In the genomic region with DNA sequence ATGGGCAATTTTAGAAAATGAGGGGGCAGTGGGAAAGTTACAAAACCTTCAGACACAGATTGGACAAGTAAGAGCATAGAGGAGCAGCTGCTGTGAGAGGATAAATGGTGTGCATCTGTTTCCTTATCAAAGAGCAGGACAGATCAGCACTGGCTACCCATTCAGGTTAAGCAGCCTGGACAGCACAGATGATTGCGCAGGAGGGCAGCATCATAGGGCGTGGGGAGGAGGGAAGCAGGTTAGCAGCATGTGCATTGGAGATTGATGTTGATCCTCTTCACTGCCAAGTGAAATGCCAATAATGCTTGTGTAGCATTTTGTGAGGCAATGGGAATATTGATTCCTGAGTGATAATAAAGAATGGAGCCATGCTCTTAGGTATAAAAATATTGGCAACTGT, we compare ENCODE assay signal across 29 mouse cellular contexts.
DNase-seq lines count a peak whose midpoint lies in the region; ATAC-seq lines count a peak whose summit lies in the region.
"Had no signal": no experiment of that assay in that cellular context is flagged by ENCODE, and none has a peak within 500 bp of the region (broad histone marks: within the 10 kb centered on the region; RNA-seq: fewer than 3 reads in every experiment).

No protein-coding gene starts in this region.

- no peaks in the 10 kb centered on the region for H3K27me3 ChIP-seq in forebrain, embryonic 12.5 days
- H3K27me3 ChIP-seq in forebrain, embryonic 10.5 days (ENCODE audit: poor library complexity, severe bottlenecking), result no peaks in the 10 kb centered on the region
- H3K27me3 ChIP-seq in megakaryocyte, embryonic 14.5 days (replicated peaks), result no peaks in the 10 kb centered on the region
- no peaks in the 10 kb centered on the region for H3K27me3 ChIP-seq in neural tube, embryonic 13.5 days
- no peaks in the 10 kb centered on the region for H3K27me3 ChIP-seq in neural tube, embryonic 15.5 days (replicated peaks)
- H3K27me3 ChIP-seq: embryonic facial prominence, embryonic 12.5 days; heart, embryonic 15.5 days; liver, embryonic 13.5 days; stomach, embryonic 15.5 days had no signal

- H3K27ac ChIP-seq in forebrain, embryonic 12.5 days, result no peak overlapping the region
- H3K27ac ChIP-seq in forebrain, embryonic 10.5 days, result no peak overlapping the region
- no peak overlapping the region for H3K27ac ChIP-seq in neural tube, embryonic 13.5 days (replicated peaks)
- H3K27ac ChIP-seq in neural tube, embryonic 15.5 days (replicated peaks), result no peak overlapping the region
- H3K27ac ChIP-seq: embryonic facial prominence, embryonic 12.5 days; heart, embryonic 10.5 days; heart, embryonic 15.5 days; kidney, postnatal 0 days; liver, embryonic 13.5 days; stomach, embryonic 15.5 days had no signal

- WGBS in forebrain, embryonic 12.5 days, result 98% methylated on average over 2 of the region's 2 CpGs
- 89% methylated on average over 2 of the region's 2 CpGs for WGBS in forebrain, embryonic 10.5 days
- WGBS in neural tube, embryonic 13.5 days, result 69% methylated on average over 2 of the region's 2 CpGs
- 76% methylated on average over 2 of the region's 2 CpGs for WGBS in neural tube, embryonic 15.5 days

- no peak overlapping the region for H3K4me2 ChIP-seq in forebrain, embryonic 12.5 days
- H3K4me2 ChIP-seq in neural tube, embryonic 13.5 days, result no peak overlapping the region
- no peak overlapping the region for H3K4me2 ChIP-seq in neural tube, embryonic 15.5 days
- H3K4me2 ChIP-seq: embryonic facial prominence, embryonic 12.5 days; heart, embryonic 15.5 days; liver, embryonic 13.5 days; lung, embryonic 14.5 days; stomach, embryonic 15.5 days had no signal

- DNase-seq in forebrain, embryonic 10.5 days (ENCODE audit: extremely low spot score, low spot score), result no peak
- DNase-seq in mesoderm, embryonic 11.5 days (ENCODE audit: low read depth, low spot score), result peak; percentile 1
- DNase-seq in adrenal gland, adult 2 months, result no peak
- DNase-seq: adrenal gland, postnatal 10 days; cerebellum, adult 11-12 months; cerebellum, adult 9-11 months; embryo, embryonic 11 days; gastrocnemius, postnatal 25 days; heart, adult 11 months; kidney, adult 8-10 months; kidney, postnatal 4 days; left cerebral cortex, postnatal 4 days; liver, embryonic 13.5 days; lung, embryonic 14.5 days; lung, postnatal 14 days; right cerebral cortex, postnatal 25 days; thymus, postnatal 14 days had no signal

- H3K4me3 ChIP-seq in forebrain, embryonic 12.5 days (replicated peaks), result no peak overlapping the region
- no peak overlapping the region for H3K4me3 ChIP-seq in forebrain, embryonic 10.5 days
- peak overlapping the region; percentile 44 for H3K4me3 ChIP-seq in megakaryocyte, embryonic 14.5 days (replicated peaks)
- H3K4me3 ChIP-seq in neural tube, embryonic 13.5 days, result no peak overlapping the region
- H3K4me3 ChIP-seq in neural tube, embryonic 15.5 days (replicated peaks), result no peak overlapping the region
- H3K4me3 ChIP-seq: embryonic facial prominence, embryonic 12.5 days; heart, embryonic 10.5 days; heart, embryonic 15.5 days; liver, embryonic 13.5 days; stomach, embryonic 15.5 days had no signal

- H3K9ac ChIP-seq in forebrain, embryonic 12.5 days, result no peak overlapping the region
- H3K9ac ChIP-seq in neural tube, embryonic 13.5 days, result no peak overlapping the region
- no peak overlapping the region for H3K9ac ChIP-seq in neural tube, embryonic 15.5 days (replicated peaks)
- H3K9ac ChIP-seq: embryonic facial prominence, embryonic 12.5 days; heart, embryonic 15.5 days; liver, embryonic 13.5 days; lung, embryonic 14.5 days; stomach, embryonic 15.5 days had no signal

- H3K9me3 ChIP-seq in forebrain, embryonic 12.5 days, result no peaks in the 10 kb centered on the region
- no peaks in the 10 kb centered on the region for H3K9me3 ChIP-seq in forebrain, embryonic 10.5 days
- 0 out of 2 replicates have a peak, but pooled peaks cover 2% of the 10 kb centered on the region for H3K9me3 ChIP-seq in megakaryocyte, embryonic 14.5 days
- H3K9me3 ChIP-seq in neural tube, embryonic 13.5 days, result no peaks in the 10 kb centered on the region
- H3K9me3 ChIP-seq in neural tube, embryonic 15.5 days (replicated peaks), result no peaks in the 10 kb centered on the region
- H3K9me3 ChIP-seq: embryonic facial prominence, embryonic 12.5 days; heart, embryonic 10.5 days; heart, embryonic 15.5 days; liver, embryonic 13.5 days; stomach, embryonic 15.5 days had no signal

- no peaks in the 10 kb centered on the region for H3K4me1 ChIP-seq in forebrain, embryonic 12.5 days
- no peaks in the 10 kb centered on the region for H3K4me1 ChIP-seq in forebrain, embryonic 10.5 days
- H3K4me1 ChIP-seq in megakaryocyte, embryonic 14.5 days, result no peaks in the 10 kb centered on the region
- no peaks in the 10 kb centered on the region for H3K4me1 ChIP-seq in neural tube, embryonic 13.5 days (replicated peaks)
- no peaks in the 10 kb centered on the region for H3K4me1 ChIP-seq in neural tube, embryonic 15.5 days
- H3K4me1 ChIP-seq: embryonic facial prominence, embryonic 12.5 days; heart, embryonic 10.5 days; heart, embryonic 15.5 days; liver, embryonic 13.5 days; stomach, embryonic 15.5 days had no signal

- H3K36me3 ChIP-seq in forebrain, embryonic 12.5 days (replicated peaks), result no peaks in the 10 kb centered on the region
- no peaks in the 10 kb centered on the region for H3K36me3 ChIP-seq in forebrain, embryonic 10.5 days (replicated peaks)
- H3K36me3 ChIP-seq in megakaryocyte, embryonic 14.5 days (replicated peaks; ENCODE audit: low read length), result no peaks in the 10 kb centered on the region
- no peaks in the 10 kb centered on the region for H3K36me3 ChIP-seq in neural tube, embryonic 13.5 days
- no peaks in the 10 kb centered on the region for H3K36me3 ChIP-seq in neural tube, embryonic 15.5 days
- H3K36me3 ChIP-seq: embryonic facial prominence, embryonic 12.5 days; G1E; heart, embryonic 10.5 days; heart, embryonic 15.5 days; liver, embryonic 13.5 days; stomach, embryonic 15.5 days had no signal

- 0 out of 2 replicates have a peak, but pooled peaks have one; percentile 46 for ATAC-seq in forebrain, embryonic 12.5 days (ENCODE audit: low FRiP score)
- no peak for ATAC-seq in megakaryocyte, adult 5-6 weeks (ENCODE audit: poor library complexity, severe bottlenecking)
- peak; percentile 43; the same call in 1 of the 2 replicates for ATAC-seq in neural tube, embryonic 13.5 days (ENCODE audit: low read depth)
- ATAC-seq in neural tube, embryonic 15.5 days (ENCODE audit: low FRiP score), result no peak
- ATAC-seq: intestine, embryonic 16.5 days had no signal

Comparison
In these comparisons a context has a peak if more than half of its experiments do, and no peak if none do; other contexts are left out.
1. ATAC-seq: peak in forebrain, embryonic 12.5 days (single experiment) and neural tube, embryonic 13.5 days (single experiment); none in megakaryocyte, adult 5-6 weeks (single experiment) and neural tube, embryonic 15.5 days (single experiment).